Mouse (Mus musculus) urinary bladder, postnatal 36 days (tissue): ENCODE data around the gene Hsf5.

Experiments
- DNase-seq, 2 experiments: peaks; one replicate each; pipeline ENCODE4 v3.0.0; 2022; ENCODE audit warnings: low spot score in 2 of 2, mixed read lengths in 1 of 2

The Hsf5 gene

GRCm38 (mm10) chr11:87616790-87617474 is at the start of gene Hsf5:
Gene Hsf5, plus strand, starts transcription at chr11:87617164.
- DNase-seq: no peak

- DNase-seq: no peak
Measured at GRCm38 (mm10) chr11:87568255-87568953, 48.6 kb upstream of the Hsf5 start, which contains the start of gene Sept4. Gene Sept4, plus strand, starts transcription at chr11:87568903.

GRCm38 (mm10) chr11:87570743-87571142 is 46.2 kb upstream of the Hsf5 start:
- DNase-seq: no peak

GRCm38 (mm10) chr11:87571361-87571950 is 45.5 kb upstream of the Hsf5 start:
- DNase-seq: no peak

GRCm38 (mm10) chr11:87573751-87574150 is 43.2 kb upstream of the Hsf5 start:
- DNase-seq: no peak

GRCm38 (mm10) chr11:87574520-87575180 is 42.3 kb upstream of the Hsf5 start:
- no peak for DNase-seq

- no peak for DNase-seq
Measured at GRCm38 (mm10) chr11:87577601-87578248, 39.2 kb upstream of the Hsf5 start.

GRCm38 (mm10) chr11:87578249-87578962 is 38.6 kb upstream of the Hsf5 start:
- DNase-seq: peak in 1 of 2 experiments; percentile 54

- DNase-seq: no peak
Measured at GRCm38 (mm10) chr11:87578963-87579601, 37.9 kb upstream of the Hsf5 start.

- DNase-seq: no peak
Measured at GRCm38 (mm10) chr11:87579713-87580112, 37.3 kb upstream of the Hsf5 start.

GRCm38 (mm10) chr11:87580543-87581085 is 36.4 kb upstream of the Hsf5 start:
- no peak for DNase-seq

- no peak for DNase-seq
Measured at GRCm38 (mm10) chr11:87581161-87581865, 35.7 kb upstream of the Hsf5 start.

GRCm38 (mm10) chr11:87581933-87582710 is 34.8 kb upstream of the Hsf5 start:
- no peak for DNase-seq

GRCm38 (mm10) chr11:87583291-87584034 is 33.5 kb upstream of the Hsf5 start:
- no peak for DNase-seq

- DNase-seq: peak in 1 of 2 experiments; percentile 41
Measured at GRCm38 (mm10) chr11:87584711-87585505, 32.1 kb upstream of the Hsf5 start.

GRCm38 (mm10) chr11:87587211-87587874 is 29.6 kb upstream of the Hsf5 start:
- DNase-seq: no peak

- no peak for DNase-seq
Measured at GRCm38 (mm10) chr11:87589605-87590004, 27.4 kb upstream of the Hsf5 start.
